Mouse (Mus musculus): ENCODE data around the gene Cdc27. TPM values are rescaled to one million over a fixed set of nuclear protein-coding genes. Genes with fewer than 3 reads are reported as not detected.
"Not testable (repeated sequence)": the region's sequence is repeated elsewhere in the genome, so short reads cannot be mapped to it uniquely, and the experiment has no call there.

Gene Cdc27
- polyA plus RNA-seq, 1 experiment from 2014 or later = 41.8 TPM

DNA sequence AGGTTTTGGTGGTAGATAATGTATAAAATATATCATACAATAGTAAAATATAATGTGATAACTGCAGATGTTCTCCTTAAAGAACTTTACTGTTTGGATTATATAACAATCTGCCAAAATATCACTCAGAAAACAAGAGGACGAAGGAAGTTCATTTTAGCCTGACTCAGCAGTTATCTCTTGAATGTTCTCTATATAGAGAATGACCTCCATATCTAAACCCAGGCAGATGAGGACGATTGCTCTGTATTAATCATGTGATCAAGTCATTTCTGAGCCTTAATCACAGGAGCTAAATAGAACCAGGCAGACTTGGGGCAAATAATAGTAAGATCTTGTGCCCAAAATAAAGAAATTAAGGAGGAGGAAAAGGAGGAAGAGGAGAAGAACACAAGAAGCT is 5.9 kb downstream of the Cdc27 start:
- Histone ChIP-seq H3K27ac (ENCODE audit: low read depth) (no peak overlapping the region), H3K4me1 (replicated peaks; ENCODE audit: control insufficient read depth, insufficient read depth, low read length) (peaks cover 11% of the 10 kb centered on the region), H3K36me3 (ENCODE audit: control insufficient read depth, insufficient read depth, low read length) (peaks cover 18% of the 10 kb centered on the region; the same call in 1 of the 2 replicates), H3K27me3 (replicated peaks; ENCODE audit: control insufficient read depth, insufficient read depth, low read length) (no peaks in the 10 kb centered on the region), H3K4me3 (ENCODE audit: low read depth, low read length) (no peak overlapping the region), H3K4me2 (ENCODE audit: low read length) (no peak overlapping the region), H3K9ac (ENCODE audit: low read length) (no peak overlapping the region), H3K9me3 (ENCODE audit: control insufficient read depth, low read length) (no peaks in the 10 kb centered on the region)
- 78% methylated on average over 2 of the region's 2 CpGs for WGBS
- ATAC-seq (replicated peaks; ENCODE audit: low FRiP score, low TSS enrichment, low read depth) (no peak), DNase-seq (ENCODE audit: low spot score) (no peak)

DNA sequence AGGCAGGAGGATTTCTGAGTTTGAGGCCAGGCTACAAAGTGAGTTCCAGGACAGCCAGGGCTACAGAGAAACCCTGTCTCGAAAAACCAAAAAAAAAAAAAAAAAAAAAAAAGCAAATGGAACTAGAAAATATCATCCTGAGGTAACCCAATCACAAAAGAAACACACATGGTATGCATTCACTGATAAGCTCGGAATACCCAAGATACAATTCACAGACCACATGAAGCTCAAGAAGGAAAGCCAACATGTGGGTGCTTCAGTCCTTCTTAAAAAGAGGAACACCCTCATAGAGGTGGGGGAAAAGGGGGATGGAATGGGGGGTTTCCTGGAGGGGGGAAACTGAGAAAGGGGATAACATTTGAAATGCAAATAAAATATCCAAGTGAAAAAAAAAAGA is 7.1 kb downstream of the Cdc27 start:
- not testable (repeated sequence) for DNase-seq (ENCODE audit: low spot score); H3K27ac ChIP-seq (ENCODE audit: low read depth); H3K9ac ChIP-seq (ENCODE audit: low read length); H3K4me3 ChIP-seq (ENCODE audit: low read depth, low read length); H3K9me3 ChIP-seq (ENCODE audit: control insufficient read depth, low read length); H3K4me2 ChIP-seq (ENCODE audit: low read length); H3K4me1 ChIP-seq (replicated peaks; ENCODE audit: control insufficient read depth, insufficient read depth, low read length); H3K27me3 ChIP-seq (replicated peaks; ENCODE audit: control insufficient read depth, insufficient read depth, low read length); ATAC-seq (replicated peaks; ENCODE audit: low FRiP score, low TSS enrichment, low read depth)
- H3K36me3 ChIP-seq (ENCODE audit: control insufficient read depth, insufficient read depth, low read length) = peaks cover 18% of the 10 kb centered on the region; the same call in 1 of the 2 replicates
- WGBS = 94% methylated on average over 2 of the region's 2 CpGs

DNA sequence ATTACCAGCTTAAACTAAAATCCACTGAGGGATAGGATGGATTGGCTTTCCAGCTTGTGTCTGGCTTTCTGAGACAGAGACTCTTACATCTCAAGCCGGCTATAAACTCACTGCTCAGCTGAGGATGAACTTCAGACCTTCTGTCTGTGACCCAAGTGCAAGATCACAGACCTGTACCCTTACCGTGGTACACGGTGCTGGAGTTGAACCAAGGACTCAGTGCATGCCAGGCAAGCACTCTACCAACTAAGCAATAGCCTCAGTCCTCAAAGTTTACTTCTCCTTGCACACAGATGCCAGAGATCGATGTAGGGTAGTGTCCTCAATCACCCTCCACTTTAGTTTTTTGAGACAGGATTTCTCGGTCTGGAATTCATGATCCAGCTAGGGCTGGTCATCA is 10.6 kb downstream of the Cdc27 start:
- no peak for DNase-seq (ENCODE audit: low spot score)
- H3K36me3 ChIP-seq (ENCODE audit: control insufficient read depth, insufficient read depth, low read length) = peaks cover 13% of the 10 kb centered on the region
- H3K4me1 ChIP-seq (replicated peaks; ENCODE audit: control insufficient read depth, insufficient read depth, low read length) = no peaks in the 10 kb centered on the region
- no peaks in the 10 kb centered on the region for H3K27me3 ChIP-seq (replicated peaks; ENCODE audit: control insufficient read depth, insufficient read depth, low read length)
- no peak overlapping the region for H3K4me3 ChIP-seq (ENCODE audit: low read depth, low read length)
- H3K27ac ChIP-seq (ENCODE audit: low read depth) = no peak overlapping the region
- H3K4me2 ChIP-seq (ENCODE audit: low read length) = no peak overlapping the region
- ATAC-seq (replicated peaks; ENCODE audit: low FRiP score, low TSS enrichment, low read depth) = no peak
- no peaks in the 10 kb centered on the region for H3K9me3 ChIP-seq (ENCODE audit: control insufficient read depth, low read length)
- no peak overlapping the region for H3K9ac ChIP-seq (ENCODE audit: low read length)
- WGBS = 92% methylated on average over 5 of the region's 5 CpGs

DNA sequence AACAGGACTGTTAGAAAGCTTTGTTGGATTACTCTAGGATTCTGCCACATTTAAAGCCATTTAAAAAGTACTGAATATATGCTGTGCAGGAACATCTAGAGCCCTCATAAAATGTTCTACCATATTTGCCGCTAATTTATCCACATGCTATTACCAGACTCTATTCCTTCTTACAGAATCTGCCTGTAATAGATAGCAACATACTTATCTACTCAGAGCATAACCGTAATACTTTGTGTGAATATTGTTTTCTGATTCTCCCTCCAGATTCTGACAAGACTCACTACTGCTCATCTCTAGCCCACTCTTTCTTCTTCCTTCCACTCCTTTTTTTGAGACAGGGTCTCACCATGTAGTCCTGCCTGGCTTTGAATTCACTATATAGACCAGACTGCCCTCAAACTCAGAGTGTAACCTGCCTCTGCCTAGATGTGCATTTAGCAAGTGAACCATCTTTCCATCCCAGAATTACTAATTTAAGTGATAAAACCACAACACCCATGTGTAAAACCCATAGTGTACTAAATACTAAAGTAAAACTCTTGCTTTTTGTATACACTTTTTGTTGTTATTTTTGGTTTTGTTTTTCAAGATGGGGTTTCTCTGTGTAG is 12.4 kb downstream of the Cdc27 start:
- DNase-seq (ENCODE audit: low spot score) (no peak), ATAC-seq (replicated peaks; ENCODE audit: low FRiP score, low TSS enrichment, low read depth) (no peak)
- H3K9me3 ChIP-seq (ENCODE audit: control insufficient read depth, low read length) = no peaks in the 10 kb centered on the region
- H3K4me1 ChIP-seq (replicated peaks; ENCODE audit: control insufficient read depth, insufficient read depth, low read length) = no peaks in the 10 kb centered on the region
- H3K36me3 ChIP-seq (ENCODE audit: control insufficient read depth, insufficient read depth, low read length) = peaks cover 29% of the 10 kb centered on the region
- no peak overlapping the region for H3K27ac ChIP-seq (ENCODE audit: low read depth)
- H3K9ac ChIP-seq (ENCODE audit: low read length) = no peak overlapping the region
- H3K4me3 ChIP-seq (ENCODE audit: low read depth, low read length) = no peak overlapping the region
- H3K27me3 ChIP-seq (replicated peaks; ENCODE audit: control insufficient read depth, insufficient read depth, low read length) = no peaks in the 10 kb centered on the region
- WGBS = 96% methylated on average over 2 of the region's 2 CpGs
- H3K4me2 ChIP-seq (ENCODE audit: low read length) = no peak overlapping the region

DNA sequence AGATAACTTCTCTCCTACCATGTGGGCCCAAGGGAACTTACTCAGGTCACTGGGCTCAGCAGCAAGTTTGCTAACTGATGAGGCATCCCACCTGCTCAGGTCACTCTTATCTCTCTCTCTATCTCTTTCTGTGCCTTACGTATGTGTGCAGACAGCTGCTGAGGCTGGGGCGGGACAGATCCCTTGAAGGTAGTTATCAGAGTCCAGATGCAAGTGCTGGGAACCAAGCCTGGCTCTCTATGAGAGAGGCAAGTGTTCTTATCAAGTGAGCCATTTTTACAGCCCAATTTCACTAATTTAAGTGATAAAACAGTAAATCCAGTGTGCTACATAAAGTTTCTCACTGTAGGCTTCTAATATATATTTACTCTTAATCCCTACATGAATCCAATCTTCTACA is 13.6 kb downstream of the Cdc27 start:
- Histone ChIP-seq H3K27ac (ENCODE audit: low read depth) (no peak overlapping the region), H3K4me3 (ENCODE audit: low read depth, low read length) (no peak overlapping the region), H3K9ac (ENCODE audit: low read length) (no peak overlapping the region), H3K4me2 (ENCODE audit: low read length) (no peak overlapping the region), H3K4me1 (replicated peaks; ENCODE audit: control insufficient read depth, insufficient read depth, low read length) (no peaks in the 10 kb centered on the region), H3K27me3 (replicated peaks; ENCODE audit: control insufficient read depth, insufficient read depth, low read length) (no peaks in the 10 kb centered on the region), H3K36me3 (ENCODE audit: control insufficient read depth, insufficient read depth, low read length) (peaks cover 41% of the 10 kb centered on the region), H3K9me3 (ENCODE audit: control insufficient read depth, low read length) (no peaks in the 10 kb centered on the region)
- DNase-seq (ENCODE audit: low spot score) (no peak), ATAC-seq (replicated peaks; ENCODE audit: low FRiP score, low TSS enrichment, low read depth) (no peak)
- WGBS = 85% methylated on average over 2 of the region's 2 CpGs

DNA sequence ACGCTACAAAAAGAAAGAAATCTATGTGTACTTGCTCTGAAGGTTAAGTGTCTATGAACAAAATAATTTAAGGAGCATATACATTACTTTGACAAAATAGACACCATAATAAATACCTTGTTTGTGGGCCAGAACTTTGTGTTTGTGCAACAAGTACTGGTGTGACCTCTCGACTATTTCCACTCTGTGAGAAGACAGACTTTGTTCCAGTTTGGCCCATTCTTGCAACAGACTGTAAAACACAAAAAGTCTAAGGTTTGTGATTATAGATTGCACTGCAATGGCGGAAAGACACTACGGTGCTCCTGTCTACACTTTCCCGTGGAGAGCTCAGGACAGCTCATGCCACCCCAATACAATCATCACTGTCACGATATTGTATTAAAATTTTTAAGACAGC is 24.5 kb downstream of the Cdc27 start:
- H3K27me3 ChIP-seq (replicated peaks; ENCODE audit: control insufficient read depth, insufficient read depth, low read length) = no peaks in the 10 kb centered on the region
- no peak overlapping the region for H3K9ac ChIP-seq (ENCODE audit: low read length)
- no peaks in the 10 kb centered on the region for H3K9me3 ChIP-seq (ENCODE audit: control insufficient read depth, low read length)
- H3K4me1 ChIP-seq (replicated peaks; ENCODE audit: control insufficient read depth, insufficient read depth, low read length) = no peaks in the 10 kb centered on the region
- no peak overlapping the region for H3K4me3 ChIP-seq (ENCODE audit: low read depth, low read length)
- DNase-seq (ENCODE audit: low spot score) (no peak), ATAC-seq (replicated peaks; ENCODE audit: low FRiP score, low TSS enrichment, low read depth) (no peak)
- H3K4me2 ChIP-seq (ENCODE audit: low read length) = no peak overlapping the region
- peaks cover 96% of the 10 kb centered on the region for H3K36me3 ChIP-seq (ENCODE audit: control insufficient read depth, insufficient read depth, low read length)
- WGBS = 95% methylated on average over 6 of the region's 6 CpGs
- no peak overlapping the region for H3K27ac ChIP-seq (ENCODE audit: low read depth)

DNA sequence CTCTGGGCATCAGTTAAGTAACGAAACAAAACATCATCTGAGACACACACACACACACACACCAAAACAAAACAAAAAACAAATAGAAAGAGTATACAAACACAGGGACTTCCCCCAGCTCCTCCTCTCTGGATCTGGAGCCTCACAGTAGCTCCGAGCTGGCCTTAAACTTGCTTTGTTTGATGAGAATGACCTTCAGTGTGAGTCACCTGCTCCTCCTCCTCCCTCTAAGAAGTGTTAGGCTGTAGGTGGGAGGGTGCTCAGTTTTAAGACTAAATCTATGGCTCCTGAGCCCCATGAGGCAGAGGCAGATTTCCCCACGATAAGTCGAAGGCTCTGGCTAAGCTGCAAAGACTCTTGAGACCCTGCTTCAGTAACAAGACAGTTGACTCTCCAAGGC is 38.0 kb downstream of the Cdc27 start:
- WGBS = 82% methylated on average over 4 of the region's 4 CpGs
- no peak overlapping the region for H3K4me2 ChIP-seq (ENCODE audit: low read length)
- no peaks in the 10 kb centered on the region for H3K4me1 ChIP-seq (replicated peaks; ENCODE audit: control insufficient read depth, insufficient read depth, low read length)
- no peak overlapping the region for H3K4me3 ChIP-seq (ENCODE audit: low read depth, low read length)
- no peak for DNase-seq (ENCODE audit: low spot score)
- H3K27me3 ChIP-seq (replicated peaks; ENCODE audit: control insufficient read depth, insufficient read depth, low read length) = no peaks in the 10 kb centered on the region
- H3K9me3 ChIP-seq (ENCODE audit: control insufficient read depth, low read length) = no peaks in the 10 kb centered on the region
- H3K36me3 ChIP-seq (ENCODE audit: control insufficient read depth, insufficient read depth, low read length) = peaks cover 92% of the 10 kb centered on the region
- H3K27ac ChIP-seq (ENCODE audit: low read depth) = no peak overlapping the region
- no peak for ATAC-seq (replicated peaks; ENCODE audit: low FRiP score, low TSS enrichment, low read depth)
- no peak overlapping the region for H3K9ac ChIP-seq (ENCODE audit: low read length)

DNA sequence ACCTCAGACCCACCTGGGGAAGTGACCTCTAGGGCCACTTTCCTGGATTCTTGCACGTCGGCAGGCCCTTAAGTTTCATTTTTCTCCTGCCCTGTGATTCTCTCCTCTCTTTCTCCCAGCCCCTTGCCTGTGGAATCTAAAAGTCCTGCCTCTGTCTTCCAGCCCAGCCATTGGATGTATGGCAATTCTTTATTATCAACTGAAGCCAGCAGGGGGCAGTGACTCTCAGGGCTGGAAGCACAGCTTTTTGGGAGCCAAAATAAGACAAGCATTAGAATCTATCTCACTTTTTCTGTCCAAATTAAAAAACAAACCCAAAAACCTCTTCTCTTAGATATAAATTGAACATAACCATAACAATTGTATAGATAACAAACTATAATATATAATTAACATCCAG is 39.8 kb downstream of the Cdc27 start:
- Histone ChIP-seq H3K27me3 (replicated peaks; ENCODE audit: control insufficient read depth, insufficient read depth, low read length) (no peaks in the 10 kb centered on the region), H3K4me2 (ENCODE audit: low read length) (no peak overlapping the region), H3K9me3 (ENCODE audit: control insufficient read depth, low read length) (no peaks in the 10 kb centered on the region), H3K27ac (ENCODE audit: low read depth) (no peak overlapping the region), H3K4me1 (replicated peaks; ENCODE audit: control insufficient read depth, insufficient read depth, low read length) (no peaks in the 10 kb centered on the region), H3K36me3 (ENCODE audit: control insufficient read depth, insufficient read depth, low read length) (peaks cover 92% of the 10 kb centered on the region), H3K4me3 (ENCODE audit: low read depth, low read length) (no peak overlapping the region), H3K9ac (ENCODE audit: low read length) (no peak overlapping the region)
- peak; percentile 57 for DNase-seq (ENCODE audit: low spot score)
- WGBS = 88% methylated on average over 2 of the region's 2 CpGs
- no peak for ATAC-seq (replicated peaks; ENCODE audit: low FRiP score, low TSS enrichment, low read depth)

DNA sequence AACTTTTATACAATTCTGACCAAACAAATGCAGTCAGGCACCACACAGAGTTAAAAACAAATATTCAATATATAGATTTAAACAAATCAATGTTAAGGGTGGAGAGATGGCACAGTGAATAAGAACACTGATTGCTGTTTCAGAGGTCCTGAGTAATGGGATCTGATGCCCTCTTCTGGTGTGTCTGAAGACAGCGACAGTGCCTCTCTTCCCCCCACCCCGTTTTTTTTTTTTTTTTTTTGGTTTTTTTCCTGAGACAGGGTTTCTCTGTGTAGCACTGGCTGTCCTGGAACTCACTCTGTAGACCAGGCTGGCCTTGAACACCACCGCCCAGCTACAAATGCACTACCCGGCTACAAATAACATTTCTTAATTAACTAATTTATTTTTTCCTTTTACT is 42.0 kb downstream of the Cdc27 start:
- Histone ChIP-seq H3K9ac (ENCODE audit: low read length) (no peak overlapping the region), H3K9me3 (ENCODE audit: control insufficient read depth, low read length) (no peaks in the 10 kb centered on the region), H3K4me3 (ENCODE audit: low read depth, low read length) (no peak overlapping the region), H3K4me2 (ENCODE audit: low read length) (no peak overlapping the region), H3K36me3 (ENCODE audit: control insufficient read depth, insufficient read depth, low read length) (peaks cover 91% of the 10 kb centered on the region), H3K27ac (ENCODE audit: low read depth) (no peak overlapping the region), H3K4me1 (replicated peaks; ENCODE audit: control insufficient read depth, insufficient read depth, low read length) (no peaks in the 10 kb centered on the region), H3K27me3 (replicated peaks; ENCODE audit: control insufficient read depth, insufficient read depth, low read length) (no peaks in the 10 kb centered on the region)
- ATAC-seq (replicated peaks; ENCODE audit: low FRiP score, low TSS enrichment, low read depth) (no peak), DNase-seq (ENCODE audit: low spot score) (peak; percentile 1)
- WGBS = 81% methylated on average over 4 of the region's 4 CpGs

Measured in intestine, embryonic 14.5 days (tissue).